Mouse (Mus musculus): ENCODE results near the gene Sobp.
A peak's percentile ranks its signal among the peaks of the same experiment; 100 is the strongest.

Sobp gene

GRCm38 (mm10) chr10:43035579-43035978, 138.8 kb downstream of the Sobp start:
- no peak for DNase-seq (ENCODE audit: low spot score in 2 of 2)

DNA sequence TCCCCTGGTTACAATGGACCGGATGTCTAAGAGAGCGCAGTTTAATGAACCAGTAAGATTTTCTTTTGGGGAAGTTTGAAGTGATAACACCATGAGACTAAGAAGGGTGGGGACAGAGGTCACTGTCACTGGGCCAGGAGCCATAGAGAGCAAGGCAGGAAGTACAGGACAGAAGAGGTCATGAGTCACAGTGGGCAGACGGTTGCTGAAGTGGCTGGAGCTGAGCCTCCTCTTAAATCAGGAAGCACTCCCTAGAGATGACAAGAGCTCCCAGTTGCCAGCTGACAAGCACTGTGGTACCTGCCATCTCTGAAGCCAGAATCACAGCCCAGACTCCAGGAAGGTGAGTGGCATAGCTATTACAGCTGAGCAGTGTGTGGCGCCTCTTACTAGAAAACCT, 139.5 kb downstream of the Sobp start:
- no peak for DNase-seq (ENCODE audit: low spot score in 2 of 2)

- no peak for DNase-seq (ENCODE audit: low spot score in 2 of 2)
Observed at GRCm38 (mm10) chr10:43033481-43034248, 140.7 kb downstream of the Sobp start.

DNA sequence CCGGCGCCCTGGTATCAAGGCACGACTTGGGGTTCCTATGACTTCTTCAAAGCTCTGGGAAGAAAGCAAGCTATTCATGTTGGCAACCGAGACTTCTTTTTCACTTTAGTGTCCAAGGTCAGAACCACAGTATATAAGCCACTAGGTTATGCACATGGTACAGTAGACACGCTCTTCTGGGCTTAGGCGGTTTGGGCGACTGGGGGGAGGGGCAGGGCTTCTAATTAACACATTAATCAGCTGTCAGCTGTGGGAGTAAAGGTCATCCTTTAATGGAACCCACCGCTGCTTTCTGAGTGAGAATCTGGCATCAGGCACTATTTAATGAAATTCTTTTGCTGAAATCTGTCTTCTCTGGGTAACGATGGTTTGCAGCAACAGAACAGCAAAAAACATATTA, 147.3 kb downstream of the Sobp start:
- DNase-seq (ENCODE audit: low spot score in 2 of 2), result no peak

- no peak for DNase-seq (ENCODE audit: low spot score in 2 of 2)
Observed at GRCm38 (mm10) chr10:43023454-43024194, 150.7 kb downstream of the Sobp start.

DNA sequence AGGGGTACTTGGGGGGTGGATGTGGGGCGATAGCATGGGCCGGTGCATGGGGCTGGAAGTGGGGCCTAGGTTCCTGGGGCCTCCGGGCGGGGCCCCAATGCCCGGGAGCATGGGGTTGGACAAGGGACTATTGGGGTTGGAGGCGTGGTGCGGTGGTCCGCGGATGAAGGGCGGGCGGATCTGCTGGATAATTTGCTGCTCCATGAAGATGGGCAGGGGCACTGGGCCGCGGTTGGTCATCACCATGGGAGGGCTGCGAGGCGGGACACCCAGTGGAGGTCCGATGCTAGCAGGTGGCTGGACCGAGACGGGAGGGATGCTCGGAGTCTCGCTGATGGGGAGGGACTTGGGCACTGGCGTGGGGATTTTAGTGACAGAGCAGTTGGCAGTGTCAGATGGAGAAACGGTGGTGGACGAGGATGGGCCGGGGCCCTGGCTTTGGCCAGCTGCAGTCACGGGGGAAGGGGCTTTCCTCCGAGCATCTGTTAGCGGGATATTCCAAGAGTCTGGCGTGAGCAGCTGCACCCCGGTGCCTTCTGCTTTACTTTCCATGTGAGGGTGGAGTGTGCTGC, 152.1 kb downstream of the Sobp start:
- peak in 1 of 2 experiments; percentile 53 for DNase-seq (ENCODE audit: low spot score in 2 of 2)

DNA sequence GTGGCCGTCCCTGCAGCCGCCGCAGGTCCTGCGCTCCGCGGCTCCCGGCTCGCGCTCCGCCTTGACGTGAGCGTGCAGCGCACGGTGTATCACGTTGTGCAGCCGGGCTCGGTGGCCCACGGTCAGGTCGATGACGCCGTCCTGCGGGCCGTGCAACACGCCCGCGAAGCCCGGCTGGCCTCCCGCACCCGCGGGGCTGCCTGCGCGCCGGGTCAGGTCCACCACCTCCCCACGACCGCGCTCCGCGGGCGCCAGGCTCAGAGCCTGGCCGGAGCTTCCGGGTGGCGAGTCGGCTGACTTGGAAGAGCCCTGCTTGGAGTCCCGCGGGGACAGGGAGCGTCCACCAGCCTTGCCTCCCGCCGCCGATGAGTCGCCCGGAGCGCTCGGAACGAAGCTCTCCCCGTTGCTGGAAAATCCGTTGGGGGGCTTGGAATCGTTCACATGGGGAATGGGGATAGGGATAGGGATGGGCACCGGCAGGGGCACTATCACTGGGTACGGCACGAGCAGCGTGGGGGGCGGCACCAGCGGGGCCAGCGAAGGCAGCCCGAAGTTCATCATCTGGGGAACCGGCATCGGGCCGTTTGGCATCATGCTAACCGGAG, 152.7 kb downstream of the Sobp start:
- DNase-seq (ENCODE audit: low spot score in 2 of 2), result peak in 1 of 2 experiments; percentile 36

DNA sequence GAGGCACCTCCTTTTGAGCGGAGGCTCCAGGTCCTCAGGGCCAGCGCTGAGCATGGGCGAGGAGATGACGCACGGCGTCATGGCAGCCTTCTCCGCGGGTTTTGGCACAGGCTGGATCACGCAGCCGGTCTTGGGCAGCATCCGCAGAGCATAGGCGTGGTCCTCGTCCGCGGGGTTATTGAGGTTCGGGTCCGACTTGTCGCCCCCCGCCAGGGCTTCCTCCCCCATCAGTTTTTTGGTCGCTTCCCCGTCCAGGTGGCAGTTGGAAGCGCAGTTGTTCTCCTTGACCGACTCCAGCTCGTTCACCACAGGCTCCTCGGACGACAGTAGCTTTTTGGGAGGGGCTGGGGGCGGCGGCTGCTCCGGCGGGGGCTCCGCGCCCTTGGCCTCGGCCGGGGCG, 153.3 kb downstream of the Sobp start:
- DNase-seq (ENCODE audit: low spot score in 2 of 2), result peak in 1 of 2 experiments; percentile 32

DNA sequence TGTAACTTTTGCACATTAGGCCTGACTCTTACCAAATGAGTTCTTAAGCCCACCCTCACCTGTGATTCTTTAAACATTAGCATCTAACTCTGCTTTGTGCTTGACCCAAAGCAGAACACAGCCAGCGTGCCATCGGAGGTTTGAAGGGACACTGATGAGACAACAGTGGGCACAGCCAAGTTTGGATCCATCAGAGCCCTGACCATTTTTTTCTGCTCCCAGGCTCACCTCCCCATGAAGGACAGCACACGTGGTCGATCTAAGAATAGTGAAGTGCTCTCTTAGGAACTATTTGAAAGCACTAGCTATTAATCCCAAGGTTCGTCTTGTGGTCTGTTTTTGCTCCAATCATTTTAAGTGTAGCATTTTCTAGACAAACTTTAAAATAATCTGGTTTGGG, 159.5 kb downstream of the Sobp start:
- no peak for DNase-seq (ENCODE audit: low spot score in 2 of 2)

DNA sequence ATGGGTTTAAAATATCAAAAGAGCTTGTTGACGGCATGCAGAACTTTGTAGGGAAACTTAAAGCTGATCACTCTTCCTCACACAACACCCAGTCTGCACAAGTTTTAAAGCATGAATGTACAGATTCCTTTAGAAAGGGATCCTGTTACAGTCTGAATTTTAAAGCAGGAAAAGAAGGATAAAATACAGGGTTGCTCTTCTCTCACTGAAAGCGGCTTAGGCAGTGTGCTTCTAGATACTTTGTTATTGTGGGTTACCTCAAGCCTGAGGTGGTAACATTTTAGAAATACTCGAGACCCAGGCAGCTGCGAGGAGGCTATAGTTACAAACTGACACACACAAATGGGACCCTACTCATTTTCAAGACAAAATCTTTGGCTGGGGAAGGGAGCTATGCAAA, 160.0 kb downstream of the Sobp start:
- no peak for DNase-seq (ENCODE audit: low spot score in 2 of 2)

DNA sequence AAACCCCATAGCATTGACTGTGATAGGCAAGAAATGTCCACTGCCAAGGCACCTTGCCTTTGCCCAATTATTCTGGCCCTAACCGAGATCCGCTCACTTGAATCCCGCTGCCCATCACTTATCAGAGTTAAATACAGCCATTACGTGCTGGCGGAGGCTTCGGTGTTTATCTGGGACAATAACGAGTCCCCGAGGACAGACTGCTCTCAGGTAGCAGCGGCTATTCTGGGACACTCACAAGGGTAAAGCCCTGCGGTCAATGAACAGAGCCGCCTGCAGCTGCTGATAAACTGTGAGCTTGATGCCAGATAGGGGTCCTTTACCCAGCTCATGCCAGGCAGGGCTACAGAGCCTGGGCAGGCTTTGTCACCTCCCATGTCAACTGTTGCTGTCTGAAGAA, 166.2 kb downstream of the Sobp start:
- DNase-seq (ENCODE audit: low spot score in 2 of 2), result no peak

DNA sequence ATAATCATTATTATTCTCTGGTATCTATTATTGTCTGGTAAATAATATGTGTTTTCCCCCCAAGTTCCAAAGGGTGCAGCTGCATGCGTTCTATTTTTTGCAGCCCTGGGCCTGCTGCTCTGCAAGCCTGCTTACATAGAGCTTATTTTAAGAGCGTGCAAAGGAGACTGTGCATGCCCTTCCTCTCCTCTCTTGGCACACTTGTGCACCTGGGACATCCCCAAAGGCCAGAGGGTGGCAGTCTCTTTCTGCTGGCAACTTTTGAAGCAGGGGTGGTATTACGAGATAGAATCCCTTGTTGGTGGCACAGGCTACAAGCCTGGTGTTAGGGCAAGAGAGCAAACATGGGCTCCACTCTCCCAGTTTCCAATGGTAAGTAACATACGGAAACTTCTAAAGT, 167.8 kb downstream of the Sobp start:
- DNase-seq (ENCODE audit: low spot score in 2 of 2), result no peak

- DNase-seq (ENCODE audit: low spot score in 2 of 2), result no peak
Observed at GRCm38 (mm10) chr10:43005677-43006076, 168.7 kb downstream of the Sobp start.

- no peak for DNase-seq (ENCODE audit: low spot score in 2 of 2)
Observed at GRCm38 (mm10) chr10:43005031-43005430, 169.3 kb downstream of the Sobp start.

- DNase-seq (ENCODE audit: low spot score in 2 of 2), result no peak
Observed at GRCm38 (mm10) chr10:43004174-43004734, 170.1 kb downstream of the Sobp start.

GRCm38 (mm10) chr10:43003466-43003757, 170.9 kb downstream of the Sobp start:
- DNase-seq (ENCODE audit: low spot score in 2 of 2), result no peak

DNA sequence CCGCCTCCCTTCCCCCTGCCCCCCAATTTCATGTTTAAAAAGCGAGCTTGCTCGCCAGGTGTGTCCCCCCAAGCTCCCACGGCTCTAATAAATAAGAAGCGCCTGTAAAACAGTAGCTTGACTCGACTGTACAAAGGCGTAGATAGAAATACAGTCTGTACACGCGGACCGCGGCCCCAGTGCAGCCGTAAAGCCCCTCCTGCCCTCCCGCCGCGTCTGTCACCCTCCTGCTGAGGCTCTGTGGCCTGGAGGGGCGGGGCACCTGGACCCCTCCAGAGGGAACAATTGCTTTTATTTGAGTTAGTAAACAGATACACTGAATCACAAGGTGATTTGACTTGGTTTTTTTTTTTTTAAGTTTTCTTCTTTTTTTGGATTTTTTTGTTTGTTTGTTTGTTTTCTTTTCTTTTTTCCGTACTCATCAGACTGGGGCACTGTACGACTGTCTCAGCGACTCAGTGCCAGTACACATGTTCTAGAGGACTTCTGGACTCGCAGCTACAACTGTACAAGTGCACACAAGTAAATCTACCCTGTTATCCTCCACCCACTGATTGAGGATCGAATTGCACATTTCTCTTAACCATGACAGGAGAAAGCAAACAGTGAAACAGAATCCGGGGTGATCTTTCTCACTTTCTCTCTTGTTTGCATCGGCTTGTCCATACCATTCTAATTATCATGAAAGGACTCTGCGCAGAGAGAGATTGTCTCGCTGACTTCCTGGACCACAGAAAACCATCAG, 171.4 kb downstream of the Sobp start:
- DNase-seq (ENCODE audit: low spot score in 2 of 2), result no peak

DNA sequence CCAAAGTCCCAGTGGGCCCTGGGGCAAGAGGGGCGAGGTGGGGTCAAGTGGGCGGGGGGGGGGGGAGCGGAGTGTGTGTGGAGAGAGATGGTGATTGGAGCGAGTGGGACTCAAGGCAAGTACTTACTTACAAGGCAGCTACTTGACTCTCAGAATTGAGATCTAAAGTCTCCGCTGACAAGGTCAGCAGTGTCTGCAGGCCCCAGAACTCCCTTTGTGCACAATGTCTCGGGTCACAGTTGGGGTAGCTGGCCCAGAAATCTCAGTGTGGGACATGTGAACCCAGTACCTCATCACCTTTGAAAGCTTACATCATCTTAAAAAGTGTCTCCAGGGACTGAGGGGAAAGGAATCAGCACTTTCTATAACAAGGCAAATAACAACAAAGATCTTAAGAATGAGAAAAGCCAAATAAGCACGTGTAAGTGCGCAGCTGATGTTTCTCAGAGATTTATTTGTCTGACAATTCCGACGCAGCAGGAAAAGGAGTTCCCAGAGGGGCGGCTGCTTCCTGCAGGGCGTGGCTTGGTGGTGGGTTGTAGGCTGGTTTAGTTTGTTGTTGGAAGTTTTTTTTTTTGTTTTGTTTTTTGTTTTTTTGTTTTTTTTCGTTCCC, 172.2 kb downstream of the Sobp start:
- DNase-seq (ENCODE audit: low spot score in 2 of 2), result no peak

- DNase-seq (ENCODE audit: low spot score in 2 of 2), result no peak
Observed at GRCm38 (mm10) chr10:43001433-43001832, 172.9 kb downstream of the Sobp start.

- no peak for DNase-seq (ENCODE audit: low spot score in 2 of 2)
Observed at GRCm38 (mm10) chr10:42999324-42999723, 175.0 kb downstream of the Sobp start.

- no peak for DNase-seq (ENCODE audit: low spot score in 2 of 2)
Observed at GRCm38 (mm10) chr10:42997278-42997677, 177.1 kb downstream of the Sobp start.

Measured in cerebellum, postnatal 4 days (tissue).